Mouse (Mus musculus): ENCODE measurements at regions not wholly inside any gene's neighbourhood (a gene's known extent, or its start where the extent isn't known, plus 50 kb on each side); places are given as distances from the start of the nearest gene placed in this dataset.

- no peak for DNase-seq (ENCODE audit: low read depth)
Observed at GRCm38 (mm10) chr2:83224018-83224417, 280.6 kb downstream of the Fsip2 start.

- no peak for DNase-seq (ENCODE audit: low read depth)
Observed at GRCm38 (mm10) chr2:83226198-83226597, 282.8 kb downstream of the Fsip2 start.

GRCm38 (mm10) chr2:83251173-83252101, 308.0 kb downstream of the Fsip2 start:
- DNase-seq (ENCODE audit: low read depth), result no peak

GRCm38 (mm10) chr2:83256811-83257321, 313.4 kb downstream of the Fsip2 start:
- no peak for DNase-seq (ENCODE audit: low read depth)

- DNase-seq (ENCODE audit: low read depth), result no peak
Observed at GRCm38 (mm10) chr2:83258613-83259012, 315.2 kb downstream of the Fsip2 start.

GRCm38 (mm10) chr2:83303515-83303914, 340.7 kb upstream of the Zc3h15 start:
- DNase-seq (ENCODE audit: low read depth), result no peak

- no peak for DNase-seq (ENCODE audit: low read depth)
Observed at GRCm38 (mm10) chr2:83332056-83332769, 312.0 kb upstream of the Zc3h15 start.

- peak; percentile 5 for DNase-seq (ENCODE audit: low read depth)
Observed at GRCm38 (mm10) chr2:83332770-83333157, 311.5 kb upstream of the Zc3h15 start.

- peak; percentile 6 for DNase-seq (ENCODE audit: low read depth)
Observed at GRCm38 (mm10) chr2:83337364-83337763, 306.9 kb upstream of the Zc3h15 start.

GRCm38 (mm10) chr2:83340168-83340567, 304.1 kb upstream of the Zc3h15 start:
- DNase-seq (ENCODE audit: low read depth), result no peak
